Mouse (Mus musculus): ENCODE data around the gene Prdm16. TPM values are rescaled to one million over a fixed set of nuclear protein-coding genes. Genes with fewer than 3 reads are reported as not detected.

Prdm16 gene
- total RNA-seq, 1 experiment = 3.1 TPM

GRCm38 (mm10) chr4:154481771-154482637 lies 154.7 kb downstream of the Prdm16 start:
- Histone ChIP-seq H3K27ac (ENCODE audit: insufficient read depth, low read depth, low read length, poor library complexity, severe bottlenecking) (no peak overlapping the region), H3K36me3 (ENCODE audit: control insufficient read depth, insufficient read depth, low read length, poor library complexity, severe bottlenecking) (no peaks in the 10 kb centered on the region), H3K4me1 (ENCODE audit: control insufficient read depth in 2 of 2, insufficient read depth in 2 of 2, low read length in 2 of 2, poor library complexity in 1 of 2) (no peaks in the 10 kb centered on the region), H3K4me3 (ENCODE audit: insufficient read depth in 1 of 2, low read depth in 1 of 2, low read length in 2 of 2, poor library complexity in 1 of 2, severe bottlenecking in 1 of 2) (no peak overlapping the region), H3K9ac (ENCODE audit: insufficient read depth, low read depth, low read length, poor library complexity, severe bottlenecking) (no peak overlapping the region), H3K9me3 (ENCODE audit: control insufficient read depth, insufficient read depth, low read depth, low read length) (no peaks in the 10 kb centered on the region)
- no peak for DNase-seq (ENCODE audit: low read depth, low spot score)
- in situ Hi-C loops (cut with MboI; ENCODE audit: low sequenced_read_pairs in 2 of 2, unreplicated experiment in 2 of 2) = no loop called here
- TF ChIP-seq ZNF384 (IDR thresholded peaks at IDR 0.05; ENCODE audit: low read depth, low read length) (no peak), ZC3H11A (IDR thresholded peaks at IDR 0.05; ENCODE audit: borderline replicate concordance, low read depth, low read length) (no peak), MAFK (IDR thresholded peaks at IDR 0.05; ENCODE audit: insufficient read depth, low read depth, low read length) (no peak), HCFC1 (IDR thresholded peaks at IDR 0.05; ENCODE audit: borderline replicate concordance, insufficient read depth, low read length) (no peak), CHD2 (IDR thresholded peaks at IDR 0.05; ENCODE audit: low read depth, low read length) (no peak)

GRCm38 (mm10) chr4:154480544-154481260 lies 156.0 kb downstream of the Prdm16 start:
- in situ Hi-C loops (cut with MboI; ENCODE audit: low sequenced_read_pairs in 2 of 2, unreplicated experiment in 2 of 2) = no loop called here
- TF ChIP-seq HCFC1 (IDR thresholded peaks at IDR 0.05; ENCODE audit: borderline replicate concordance, insufficient read depth, low read length) (no peak), ZC3H11A (IDR thresholded peaks at IDR 0.05; ENCODE audit: borderline replicate concordance, low read depth, low read length) (no peak), CHD2 (IDR thresholded peaks at IDR 0.05; ENCODE audit: low read depth, low read length) (no peak), ZNF384 (IDR thresholded peaks at IDR 0.05; ENCODE audit: low read depth, low read length) (no peak), MAFK (IDR thresholded peaks at IDR 0.05; ENCODE audit: insufficient read depth, low read depth, low read length) (no peak)

GRCm38 (mm10) chr4:154480143-154480542 lies 156.5 kb downstream of the Prdm16 start:
- TF ChIP-seq ZNF384 (IDR thresholded peaks at IDR 0.05; ENCODE audit: low read depth, low read length) (no peak), HCFC1 (IDR thresholded peaks at IDR 0.05; ENCODE audit: borderline replicate concordance, insufficient read depth, low read length) (no peak), CHD2 (IDR thresholded peaks at IDR 0.05; ENCODE audit: low read depth, low read length) (no peak), ZC3H11A (IDR thresholded peaks at IDR 0.05; ENCODE audit: borderline replicate concordance, low read depth, low read length) (no peak), MAFK (IDR thresholded peaks at IDR 0.05; ENCODE audit: insufficient read depth, low read depth, low read length) (no peak)
- no peaks in the 10 kb centered on the region for H3K9me3 ChIP-seq (ENCODE audit: control insufficient read depth, insufficient read depth, low read depth, low read length)
- in situ Hi-C loops (cut with MboI; ENCODE audit: low sequenced_read_pairs in 2 of 2, unreplicated experiment in 2 of 2) = no loop called here
- H3K9ac ChIP-seq (ENCODE audit: insufficient read depth, low read depth, low read length, poor library complexity, severe bottlenecking) = no peak overlapping the region
- H3K27ac ChIP-seq (ENCODE audit: insufficient read depth, low read depth, low read length, poor library complexity, severe bottlenecking) = no peak overlapping the region
- H3K4me1 ChIP-seq (ENCODE audit: control insufficient read depth in 2 of 2, insufficient read depth in 2 of 2, low read length in 2 of 2, poor library complexity in 1 of 2) = no peaks in the 10 kb centered on the region
- no peak overlapping the region for H3K4me3 ChIP-seq (ENCODE audit: insufficient read depth in 1 of 2, low read depth in 1 of 2, low read length in 2 of 2, poor library complexity in 1 of 2, severe bottlenecking in 1 of 2)
- H3K36me3 ChIP-seq (ENCODE audit: control insufficient read depth, insufficient read depth, low read length, poor library complexity, severe bottlenecking) = no peaks in the 10 kb centered on the region
- DNase-seq (ENCODE audit: low read depth, low spot score) = no peak

More at GRCm38 (mm10) chr4:154480544-154481260, 156.0 kb downstream of the Prdm16 start:
- Histone ChIP-seq H3K27ac (ENCODE audit: insufficient read depth, low read depth, low read length, poor library complexity, severe bottlenecking) (no peak overlapping the region), H3K4me1 (ENCODE audit: control insufficient read depth in 2 of 2, insufficient read depth in 2 of 2, low read length in 2 of 2, poor library complexity in 1 of 2) (no peaks in the 10 kb centered on the region), H3K9me3 (ENCODE audit: control insufficient read depth, insufficient read depth, low read depth, low read length) (no peaks in the 10 kb centered on the region), H3K36me3 (ENCODE audit: control insufficient read depth, insufficient read depth, low read length, poor library complexity, severe bottlenecking) (no peaks in the 10 kb centered on the region), H3K9ac (ENCODE audit: insufficient read depth, low read depth, low read length, poor library complexity, severe bottlenecking) (no peak overlapping the region), H3K4me3 (ENCODE audit: insufficient read depth in 1 of 2, low read depth in 1 of 2, low read length in 2 of 2, poor library complexity in 1 of 2, severe bottlenecking in 1 of 2) (no peak overlapping the region)
- no peak for DNase-seq (ENCODE audit: low read depth, low spot score)

- in situ Hi-C loops (cut with MboI; ENCODE audit: low sequenced_read_pairs in 2 of 2, unreplicated experiment in 2 of 2) = no loop called here
- H3K9ac ChIP-seq (ENCODE audit: insufficient read depth, low read depth, low read length, poor library complexity, severe bottlenecking) = no peak overlapping the region
- H3K4me1 ChIP-seq (ENCODE audit: control insufficient read depth in 2 of 2, insufficient read depth in 2 of 2, low read length in 2 of 2, poor library complexity in 1 of 2) = no peaks in the 10 kb centered on the region
- DNase-seq (ENCODE audit: low read depth, low spot score) = no peak
- no peaks in the 10 kb centered on the region for H3K9me3 ChIP-seq (ENCODE audit: control insufficient read depth, insufficient read depth, low read depth, low read length)
- no peak for TF ChIP-seq ZNF384 (IDR thresholded peaks at IDR 0.05; ENCODE audit: low read depth, low read length)
- no peak for TF ChIP-seq CHD2 (IDR thresholded peaks at IDR 0.05; ENCODE audit: low read depth, low read length)
- TF ChIP-seq MAFK (IDR thresholded peaks at IDR 0.05; ENCODE audit: insufficient read depth, low read depth, low read length) = no peak
- TF ChIP-seq HCFC1 (IDR thresholded peaks at IDR 0.05; ENCODE audit: borderline replicate concordance, insufficient read depth, low read length) = no peak
- TF ChIP-seq ZC3H11A (IDR thresholded peaks at IDR 0.05; ENCODE audit: borderline replicate concordance, low read depth, low read length) = no peak
- no peaks in the 10 kb centered on the region for H3K36me3 ChIP-seq (ENCODE audit: control insufficient read depth, insufficient read depth, low read length, poor library complexity, severe bottlenecking)
- H3K27ac ChIP-seq (ENCODE audit: insufficient read depth, low read depth, low read length, poor library complexity, severe bottlenecking) = no peak overlapping the region
- H3K4me3 ChIP-seq (ENCODE audit: insufficient read depth in 1 of 2, low read depth in 1 of 2, low read length in 2 of 2, poor library complexity in 1 of 2, severe bottlenecking in 1 of 2) = no peak overlapping the region
Observed at GRCm38 (mm10) chr4:154478933-154479613, 157.6 kb downstream of the Prdm16 start.
